Mouse (Mus musculus) embryo, embryonic 10.5 days (tissue): ENCODE data around the gene Cdv3.

Experiments
- DNase-seq: peaks from one replicate; pipeline ENCODE4 v3.0.0-alpha.2; 2015; ENCODE audit warnings: low spot score

Cdv3 gene

GRCm38 (mm10) chr9:103365290-103366247 is at the start of gene Cdv3:
Gene Cdv3, minus strand, starts transcription at chr9:103365840.
- peak; percentile 100 for DNase-seq

GRCm38 (mm10) chr9:103413457-103413856 is 47.8 kb upstream of the Cdv3 start:
- DNase-seq: no peak

DNA sequence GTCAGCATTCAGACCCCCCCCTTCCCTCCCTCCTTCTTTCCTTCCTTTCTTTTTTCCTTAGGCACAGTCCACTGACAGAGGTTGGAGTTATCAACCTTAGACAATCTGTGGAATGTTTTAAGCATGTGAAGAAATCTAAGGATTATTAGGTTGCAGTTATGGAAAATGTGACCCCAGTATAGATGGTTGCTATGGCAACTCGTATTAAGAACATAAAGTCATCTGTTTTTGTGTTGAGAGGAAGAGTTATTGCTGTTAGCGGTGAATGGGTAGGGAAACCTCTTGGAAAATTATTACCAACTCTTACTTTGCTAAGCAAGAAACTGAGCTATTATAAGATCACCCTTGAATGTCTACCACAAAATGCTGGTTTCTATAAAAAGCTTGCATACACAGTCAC is 43.5 kb upstream of the Cdv3 start:
- DNase-seq: no peak

GRCm38 (mm10) chr9:103408136-103408777 is 42.6 kb upstream of the Cdv3 start:
- DNase-seq: no peak

GRCm38 (mm10) chr9:103403331-103403973 is 37.8 kb upstream of the Cdv3 start:
- no peak for DNase-seq

DNA sequence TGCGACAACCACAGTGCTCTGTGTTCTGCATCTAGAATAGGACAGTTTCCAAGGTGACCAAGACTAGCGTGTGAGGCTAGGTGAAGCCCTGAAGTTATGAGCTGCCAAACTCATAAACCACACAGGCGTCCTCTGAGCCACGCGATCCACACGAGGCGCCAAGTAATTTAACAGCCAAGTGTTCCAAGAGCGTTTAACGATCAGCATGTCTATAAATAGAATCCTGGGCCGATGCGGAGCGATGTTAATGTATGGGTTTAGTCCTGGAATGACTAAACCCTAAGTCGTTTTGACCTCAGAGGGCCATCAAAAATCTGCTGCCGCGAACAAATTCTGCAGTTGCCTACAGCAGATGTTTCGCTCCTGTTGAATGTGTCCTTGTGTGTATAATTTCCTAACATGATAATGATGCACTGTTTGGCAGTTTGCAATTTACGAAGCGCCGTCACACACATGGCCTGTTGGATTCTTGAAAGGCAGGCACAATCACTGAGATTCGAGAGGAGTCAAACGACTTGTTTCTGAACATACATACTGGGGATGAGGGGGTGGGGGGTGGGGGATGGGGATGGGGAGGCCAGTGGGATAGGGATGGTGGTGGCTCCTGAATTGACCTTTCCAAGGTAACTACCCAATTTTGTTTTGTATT is 33.0 kb upstream of the Cdv3 start:
- peak; percentile 28 for DNase-seq

DNA sequence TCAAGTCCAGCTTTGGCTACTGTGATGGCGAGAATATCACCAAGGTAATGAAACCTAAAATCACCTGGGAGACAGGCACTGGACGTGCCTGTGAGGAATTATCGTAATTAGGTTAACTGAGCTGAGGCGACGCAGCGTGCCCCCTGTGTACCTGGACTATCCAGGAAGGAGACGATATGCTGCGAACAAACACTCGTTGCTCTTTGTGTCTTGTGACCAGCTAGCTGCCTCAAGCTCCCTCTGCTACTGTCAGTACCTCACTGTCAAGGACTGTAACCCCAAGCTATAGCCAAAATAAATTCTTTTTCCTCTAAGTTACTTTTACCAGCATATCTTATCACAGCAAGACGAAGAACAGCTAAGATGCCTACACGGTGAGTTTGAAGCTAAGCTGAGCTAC is 27.6 kb upstream of the Cdv3 start:
- DNase-seq: no peak

GRCm38 (mm10) chr9:103391796-103392372 is 26.2 kb upstream of the Cdv3 start:
- DNase-seq: no peak

GRCm38 (mm10) chr9:103389261-103389660 is 23.6 kb upstream of the Cdv3 start:
- no peak for DNase-seq

DNA sequence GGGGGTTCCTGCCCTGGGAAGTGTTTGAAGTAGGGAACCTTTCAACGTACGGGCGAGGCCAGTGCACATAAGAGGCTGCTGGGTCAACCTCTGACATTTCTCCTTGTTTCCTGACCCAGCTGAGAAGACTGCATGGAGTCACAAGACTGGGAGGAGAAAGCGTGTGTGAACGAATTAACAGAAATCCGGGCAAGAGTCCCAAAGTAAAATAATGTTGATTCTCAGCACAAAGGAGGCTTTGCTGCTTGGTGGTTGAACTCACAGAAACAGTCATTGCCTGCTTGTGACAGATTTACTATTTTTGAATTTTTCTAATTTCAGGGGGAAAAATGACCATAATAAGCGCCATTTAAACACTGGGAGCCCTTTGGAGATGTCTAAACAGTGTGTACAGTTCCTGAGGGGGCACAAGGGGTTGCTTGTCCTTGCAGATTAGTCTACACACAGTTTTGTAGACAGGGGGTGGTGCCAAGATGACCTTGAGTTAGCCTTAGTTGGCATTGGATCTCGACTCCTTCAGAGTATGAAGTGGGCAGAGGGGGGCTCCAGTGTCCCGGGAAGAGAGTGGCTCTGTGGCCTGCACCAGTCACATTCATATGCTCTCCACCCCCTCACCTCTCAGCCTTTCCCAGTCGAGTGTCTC is 21.5 kb upstream of the Cdv3 start:
- no peak for DNase-seq

GRCm38 (mm10) chr9:103386573-103386972 is 20.9 kb upstream of the Cdv3 start:
- peak; percentile 36 for DNase-seq

DNA sequence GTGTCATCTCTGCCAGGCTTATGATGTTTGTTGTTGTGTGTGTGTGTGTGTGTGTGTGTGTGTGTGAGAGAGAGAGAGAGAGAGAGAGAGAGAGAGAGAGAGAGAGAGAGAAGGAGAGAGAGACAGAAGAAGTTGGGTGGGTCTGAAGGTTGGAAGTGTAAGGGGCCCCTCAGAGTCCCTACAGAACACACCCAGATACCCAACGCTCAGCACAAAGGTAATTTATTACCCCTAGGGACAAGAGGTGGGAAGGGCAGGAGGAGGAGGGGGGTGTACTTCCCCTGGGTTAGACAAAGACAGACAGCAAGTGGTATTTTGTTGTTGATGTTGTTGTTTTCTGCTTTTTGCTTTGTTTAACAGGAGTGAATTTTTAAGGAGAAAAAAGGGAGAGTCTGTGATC is 20.0 kb upstream of the Cdv3 start:
- DNase-seq: no peak

DNA sequence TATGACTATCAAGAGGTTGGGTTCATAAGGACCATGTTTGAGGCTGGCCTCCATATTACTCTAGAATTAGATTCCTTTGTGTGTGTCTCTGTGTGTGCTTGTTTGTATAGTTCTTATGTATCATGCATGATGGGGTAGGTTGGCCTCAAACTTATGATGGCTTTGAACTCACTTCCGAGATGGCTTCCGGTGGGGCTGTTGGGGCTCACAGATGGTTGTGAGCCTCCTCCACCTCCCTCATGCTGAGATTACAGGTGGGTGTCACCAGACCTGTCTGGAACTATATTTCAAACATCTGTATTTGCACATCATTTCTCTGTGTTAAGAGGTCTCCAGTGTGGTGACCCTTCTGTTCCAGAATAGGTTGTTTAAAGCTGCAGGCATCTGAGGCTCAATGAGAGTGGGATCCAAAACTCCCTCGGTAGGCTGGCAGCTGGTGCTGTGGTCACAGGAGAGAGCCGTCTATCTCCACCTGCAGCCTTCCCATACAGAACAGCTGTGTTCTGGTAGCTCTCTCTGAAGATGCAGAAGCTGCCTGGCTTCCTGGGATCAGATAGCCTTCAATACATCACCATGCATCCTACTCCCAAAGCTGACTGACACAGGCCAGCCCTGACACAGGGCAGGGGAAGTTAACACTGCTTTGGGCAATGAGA is 18.6 kb upstream of the Cdv3 start:
- DNase-seq: no peak

- DNase-seq: no peak
Observed at GRCm38 (mm10) chr9:103383576-103383975, 17.9 kb upstream of the Cdv3 start.

DNA sequence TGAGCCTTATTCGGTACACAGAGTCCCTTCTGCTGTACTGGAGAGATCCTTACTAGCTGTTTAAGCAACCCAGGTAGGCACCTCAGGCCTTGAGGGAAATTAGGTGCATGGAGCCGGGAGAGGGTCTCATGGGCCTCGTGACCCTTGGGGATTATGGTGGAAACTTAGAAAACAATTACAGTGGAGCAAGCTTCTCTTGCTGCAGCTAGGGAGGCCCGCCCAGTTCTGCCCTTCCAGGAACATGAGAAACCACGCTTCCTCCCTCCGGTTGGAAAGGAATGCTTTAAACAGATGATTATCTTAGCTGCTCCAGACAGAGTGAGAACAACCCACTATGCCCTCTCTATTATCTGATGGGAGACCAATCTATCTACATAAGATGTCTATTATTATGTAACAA is 17.3 kb upstream of the Cdv3 start:
- no peak for DNase-seq

DNA sequence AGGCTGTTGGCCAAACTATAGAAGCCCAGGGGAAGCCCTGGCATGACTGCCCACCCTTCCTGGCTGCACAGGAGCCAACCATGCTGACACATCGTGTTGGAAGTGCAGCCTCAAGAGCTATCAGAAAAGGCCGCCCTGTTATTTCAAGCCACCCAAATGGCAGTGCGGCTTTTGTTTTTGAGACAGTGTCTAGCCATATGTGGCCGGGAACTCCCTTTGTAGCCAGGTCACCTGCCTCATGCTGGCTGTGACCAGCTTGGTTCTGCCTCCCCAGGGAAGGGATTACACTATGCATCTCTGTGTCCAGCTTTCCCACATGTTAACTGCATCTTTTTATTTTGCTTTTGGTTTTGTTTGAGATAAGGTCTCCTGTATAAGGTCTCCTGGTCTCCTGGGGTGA is 14.9 kb upstream of the Cdv3 start:
- DNase-seq: no peak

DNA sequence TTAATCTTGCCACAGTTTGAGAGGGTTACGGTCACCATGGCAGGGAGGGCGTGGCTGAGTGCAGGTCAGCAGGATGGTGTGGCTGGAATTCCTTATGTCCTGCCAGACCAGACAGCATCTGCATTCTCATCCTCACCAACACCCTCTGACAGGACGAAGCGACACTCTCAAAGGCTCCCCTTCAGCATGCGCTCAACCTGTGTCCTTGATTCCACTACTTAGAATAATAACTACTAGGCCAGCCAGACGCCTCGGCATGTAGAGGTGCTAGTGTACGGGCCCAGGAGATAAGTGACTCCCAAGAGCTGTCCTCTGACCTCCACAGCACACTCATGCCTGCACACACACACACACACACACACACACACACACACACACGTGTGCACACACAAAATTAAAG is 13.6 kb upstream of the Cdv3 start:
- no peak for DNase-seq

DNA sequence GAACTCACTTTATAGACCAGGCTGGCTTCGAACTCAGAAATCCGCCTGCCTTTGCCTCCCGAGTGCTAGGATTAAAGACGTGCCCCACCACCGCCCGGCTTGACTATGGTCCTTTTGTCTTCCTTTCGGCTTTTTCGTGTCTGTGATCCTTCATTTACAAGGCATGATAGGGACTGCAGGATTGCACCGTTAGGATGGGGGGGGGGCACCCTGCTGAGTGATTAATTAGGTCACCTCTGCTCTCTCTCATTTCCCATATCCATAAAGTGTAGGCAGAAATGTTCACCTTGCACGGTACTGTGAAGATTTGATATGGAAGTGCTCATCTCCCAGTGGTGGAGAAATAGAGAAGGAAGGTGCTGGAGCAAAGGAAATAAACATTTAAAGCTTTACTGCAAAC is 13.0 kb upstream of the Cdv3 start:
- DNase-seq: no peak

DNA sequence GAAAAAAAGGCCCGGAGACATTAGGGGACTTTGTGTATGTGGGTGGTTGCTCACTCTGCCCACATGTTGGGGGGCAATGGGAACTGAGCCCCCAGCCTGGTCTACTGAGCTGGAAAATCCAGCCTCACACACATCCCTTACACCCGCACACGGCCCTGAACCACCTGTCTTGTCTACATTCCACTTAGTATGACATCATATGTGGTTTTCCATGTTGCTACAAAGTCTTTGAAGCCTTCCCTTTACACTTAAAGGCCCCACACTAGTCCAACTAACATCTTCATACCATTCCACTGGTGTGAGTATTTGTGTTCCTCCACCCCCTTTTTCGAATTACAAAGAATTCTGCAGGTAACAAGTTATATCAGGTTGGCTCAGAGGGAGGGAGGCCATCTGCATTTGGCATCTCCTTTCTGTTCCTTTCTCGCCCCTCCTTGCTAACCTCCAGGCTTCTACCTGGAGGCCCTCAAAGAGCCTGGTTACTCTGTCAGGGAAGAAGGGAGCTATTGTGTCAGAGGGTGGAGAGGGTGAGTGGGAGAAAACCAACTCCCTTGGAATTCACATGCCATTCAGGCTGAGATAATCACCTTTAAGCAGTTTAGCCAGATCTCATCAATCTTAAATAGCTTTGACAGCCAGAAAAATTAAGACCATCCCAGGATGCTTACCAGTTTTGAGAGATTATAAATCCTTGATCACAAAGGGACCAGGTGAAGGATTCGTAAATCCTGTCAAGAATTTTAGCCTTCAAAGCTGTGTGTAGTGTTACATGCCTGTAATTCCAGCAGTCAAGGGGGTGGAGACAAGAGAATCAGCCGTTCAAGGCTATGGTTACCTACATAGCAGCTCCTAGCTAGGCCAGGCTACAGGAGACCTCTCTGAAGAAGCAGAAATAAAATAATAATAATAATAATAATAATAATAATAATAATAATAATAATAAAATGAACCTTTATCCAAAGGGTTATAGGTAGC is 11.0 kb upstream of the Cdv3 start:
- no peak for DNase-seq
